Mouse (Mus musculus) hindbrain, embryonic 16.5 days (tissue): ENCODE results near the gene Smoc1. TPM values are rescaled to one million over a fixed set of nuclear protein-coding genes. Genes with fewer than 3 reads are reported as not detected.

ENCODE experiments used
- ATAC-seq: fragments of 200-750 bp; cut with Nextera tagmentation; 2 replicates; pipeline ENCODE4 v1.8.0; 2017; ENCODE audit warnings: moderate TSS enrichment, moderate library complexity
- H3K27ac ChIP-seq: fragments of 300-500 bp; sonication (generic); 2 replicates; pipeline ENCODE4 v1.5.1; 2014; ENCODE audit warnings: low read depth, mild to moderate bottlenecking, control low read depth, low read length, moderate library complexity
- H3K27me3 ChIP-seq: fragments of 300-500 bp; sonication (generic); replicated peaks from 2 replicates; pipeline ENCODE4 v1.6.1; 2014; ENCODE audit warnings: low read length; ENCODE audit not compliant: control insufficient read depth, insufficient read depth
- H3K36me3 ChIP-seq: fragments of 300-500 bp; sonication (generic); 2 replicates; pipeline ENCODE4 v1.6.1; 2014; ENCODE audit warnings: mild to moderate bottlenecking, low read length, moderate library complexity, mixed read lengths; ENCODE audit not compliant: control insufficient read depth, insufficient read depth
- H3K4me1 ChIP-seq: fragments of 300-500 bp; sonication (generic); 2 replicates; pipeline ENCODE4 v1.6.1; 2014; ENCODE audit warnings: low read depth, low read length; ENCODE audit not compliant: control insufficient read depth, insufficient read depth
- H3K4me2 ChIP-seq: fragments of 300-500 bp; sonication (generic); 2 replicates; pipeline ENCODE4 v1.6.1; 2014; ENCODE audit warnings: mild to moderate bottlenecking, low read length, control low read depth, moderate library complexity
- H3K4me3 ChIP-seq: fragments of 300-500 bp; sonication (generic); 2 replicates; pipeline ENCODE4 v1.5.1; 2014; ENCODE audit warnings: mild to moderate bottlenecking, low read length, control low read depth, moderate library complexity
- H3K9ac ChIP-seq: fragments of 300-500 bp; sonication (generic); 2 replicates; pipeline ENCODE4 v1.6.1; 2014; ENCODE audit warnings: low read depth, mild to moderate bottlenecking, control low read depth, low read length, moderate library complexity
- H3K9me3 ChIP-seq: fragments of 300-500 bp; sonication (generic); 2 replicates; pipeline ENCODE4 v1.6.1; 2014; ENCODE audit warnings: mild to moderate bottlenecking, low read length, moderate library complexity; ENCODE audit not compliant: control insufficient read depth
- whole genome bisulfite sequencing: fragments of 180-500 bp; shearing (Covaris S2); extraction: QIAGEN DNeasy Blood & Tissue Kit; methylation state at CpG from one replicate; pipeline ENCODE4 v1.1.7; 2014; 5-methylcytosine and 5-hydroxymethylcytosine counted together
- polyA plus RNA-seq: library from polyadenylated mRNA; unstranded; fragments of >200 nt; fragmentation: Nextera tagmentation; extraction: Ambion mirVana; gene quantifications from 2 replicates; pipeline ENCODE4 v1.2.1, GENCODE M21; 2015

The Smoc1 gene
- polyA plus RNA-seq, 1 experiment from 2014 or later = 34.3 TPM

- 73% methylated on average over 3 of the region's 3 CpGs for WGBS
- Histone ChIP-seq H3K4me2 (no peak overlapping the region), H3K4me1 (no peaks in the 10 kb centered on the region)
These were observed 32.0 kb downstream of the Smoc1 start for GRCm38 (mm10) chr12:81058561-81058960.

GRCm38 (mm10) chr12:81061831-81062361 is 35.3 kb downstream of the Smoc1 start:
- no peaks in the 10 kb centered on the region for H3K36me3 ChIP-seq
- no peak for ATAC-seq

More at GRCm38 (mm10) chr12:81058561-81058960, 32.0 kb downstream of the Smoc1 start:
- no peaks in the 10 kb centered on the region for H3K27me3 ChIP-seq
- no peaks in the 10 kb centered on the region for H3K9me3 ChIP-seq
- H3K36me3 ChIP-seq = no peaks in the 10 kb centered on the region
- H3K9ac ChIP-seq = no peak overlapping the region
- ATAC-seq = no peak
- no peak overlapping the region for H3K4me3 ChIP-seq
- no peak overlapping the region for H3K27ac ChIP-seq

GRCm38 (mm10) chr12:81063336-81063955 is 36.8 kb downstream of the Smoc1 start:
- no peak for ATAC-seq
- Histone ChIP-seq H3K9me3 (no peaks in the 10 kb centered on the region), H3K4me1 (no peaks in the 10 kb centered on the region), H3K4me3 (no peak overlapping the region), H3K36me3 (no peaks in the 10 kb centered on the region), H3K27me3 (no peaks in the 10 kb centered on the region), H3K9ac (no peak overlapping the region), H3K4me2 (no peak overlapping the region), H3K27ac (no peak overlapping the region)
- 83% methylated on average over 6 of the region's 6 CpGs for WGBS

More at GRCm38 (mm10) chr12:81061831-81062361, 35.3 kb downstream of the Smoc1 start:
- no peaks in the 10 kb centered on the region for H3K27me3 ChIP-seq
- no peak overlapping the region for H3K4me3 ChIP-seq
- H3K9ac ChIP-seq = no peak overlapping the region
- WGBS = 62% methylated on average over 6 of the region's 6 CpGs
- H3K27ac ChIP-seq = no peak overlapping the region
- H3K4me1 ChIP-seq = no peaks in the 10 kb centered on the region
- no peak overlapping the region for H3K4me2 ChIP-seq
- H3K9me3 ChIP-seq = no peaks in the 10 kb centered on the region

- WGBS = 37% methylated on average over 2 of the region's 2 CpGs
- no peak overlapping the region for H3K27ac ChIP-seq
- 0 out of 2 replicates have a peak, but pooled peaks cover 2% of the 10 kb centered on the region for H3K36me3 ChIP-seq
- ATAC-seq = no peak
- H3K4me2 ChIP-seq = no peak overlapping the region
- H3K27me3 ChIP-seq = no peaks in the 10 kb centered on the region
- H3K9ac ChIP-seq = no peak overlapping the region
- H3K4me1 ChIP-seq = no peaks in the 10 kb centered on the region
- H3K4me3 ChIP-seq = no peak overlapping the region
- H3K9me3 ChIP-seq = peaks cover 3% of the 10 kb centered on the region
These were observed 47.5 kb downstream of the Smoc1 start for GRCm38 (mm10) chr12:81074139-81074538.

GRCm38 (mm10) chr12:81074941-81075340 is 48.3 kb downstream of the Smoc1 start:
- peaks cover 4% of the 10 kb centered on the region for H3K9me3 ChIP-seq
- H3K9ac ChIP-seq = no peak overlapping the region
- WGBS = 76% methylated on average over 3 of the region's 3 CpGs
- no peak for ATAC-seq
- H3K4me2 ChIP-seq = no peak overlapping the region
- H3K36me3 ChIP-seq = 0 out of 2 replicates have a peak, but pooled peaks cover 2% of the 10 kb centered on the region
- H3K27ac ChIP-seq = no peak overlapping the region
- H3K27me3 ChIP-seq = no peaks in the 10 kb centered on the region
- H3K4me3 ChIP-seq = no peak overlapping the region
- no peaks in the 10 kb centered on the region for H3K4me1 ChIP-seq

GRCm38 (mm10) chr12:81077953-81078646 is 51.5 kb downstream of the Smoc1 start:
- Histone ChIP-seq H3K4me2 (no peak overlapping the region), H3K4me1 (no peaks in the 10 kb centered on the region), H3K27me3 (no peaks in the 10 kb centered on the region), H3K9me3 (peaks cover 4% of the 10 kb centered on the region), H3K36me3 (0 out of 2 replicates have a peak, but pooled peaks cover 2% of the 10 kb centered on the region), H3K27ac (no peak overlapping the region), H3K4me3 (no peak overlapping the region), H3K9ac (no peak overlapping the region)
- WGBS = 81% methylated on average over 2 of the region's 2 CpGs
- ATAC-seq = no peak

GRCm38 (mm10) chr12:81080345-81080744 is 53.7 kb downstream of the Smoc1 start:
- Histone ChIP-seq H3K9me3 (peaks cover 4% of the 10 kb centered on the region), H3K4me1 (no peaks in the 10 kb centered on the region)
- WGBS = 65% methylated on average over 5 of the region's 5 CpGs

GRCm38 (mm10) chr12:81081031-81081430 is 54.4 kb downstream of the Smoc1 start:
- H3K9me3 ChIP-seq = peaks cover 4% of the 10 kb centered on the region
- H3K36me3 ChIP-seq = 0 out of 2 replicates have a peak, but pooled peaks cover 2% of the 10 kb centered on the region
- H3K4me2 ChIP-seq = no peak overlapping the region
- no peaks in the 10 kb centered on the region for H3K27me3 ChIP-seq
- H3K4me1 ChIP-seq = no peaks in the 10 kb centered on the region
- no peak for ATAC-seq
- H3K4me3 ChIP-seq = no peak overlapping the region
- H3K9ac ChIP-seq = no peak overlapping the region
- H3K27ac ChIP-seq = no peak overlapping the region
- WGBS = 54% methylated on average over 3 of the region's 3 CpGs

More at GRCm38 (mm10) chr12:81080345-81080744, 53.7 kb downstream of the Smoc1 start:
- Histone ChIP-seq H3K4me2 (no peak overlapping the region), H3K9ac (no peak overlapping the region), H3K36me3 (0 out of 2 replicates have a peak, but pooled peaks cover 2% of the 10 kb centered on the region), H3K27ac (no peak overlapping the region), H3K4me3 (no peak overlapping the region), H3K27me3 (no peaks in the 10 kb centered on the region)
- no peak for ATAC-seq

- ATAC-seq = no peak
- Histone ChIP-seq H3K4me3 (no peak overlapping the region), H3K27ac (no peak overlapping the region), H3K36me3 (no peaks in the 10 kb centered on the region), H3K9me3 (peaks cover 4% of the 10 kb centered on the region; the same call in 1 of the 2 replicates), H3K4me1 (no peaks in the 10 kb centered on the region), H3K9ac (no peak overlapping the region), H3K4me2 (no peak overlapping the region), H3K27me3 (no peaks in the 10 kb centered on the region)
- WGBS = 92% methylated on average over 5 of the region's 5 CpGs
These were observed 56.5 kb downstream of the Smoc1 start for GRCm38 (mm10) chr12:81083146-81083545.
